Mouse (Mus musculus) embryonic stem cell, embryonic (primary cell): ENCODE data around the gene Lmo3.

Experiments used
- CTCF ChIA-PET, 4 experiments: fragments of 300-600 bp in 2 of 4; fragments of 350-600 bp in 2 of 4; sonication (Branson Sonifier 250); formaldehyde crosslinking; loops; one replicate each; lab custom pipeline; 2022; ENCODE audit warnings: inconsistent platforms in 2 of 4; lab: Charles Lee
- POLR2A ChIA-PET, 4 experiments: fragments of 300-600 bp in 2 of 4; fragments of 350-600 bp in 2 of 4; sonication (Branson Sonifier 250); formaldehyde crosslinking; loops; one replicate each; lab custom pipeline; 2022; ENCODE audit warnings: antibody characterized with exemption in 4 of 4, inconsistent platforms in 1 of 4; lab: Charles Lee

Lmo3 gene

GRCm38 (mm10) chr6:138581734-138582505 lies at the start of gene Lmo3:
TSS of gene Lmo3 (minus strand) at chr6:138581968.
- POLR2A ChIA-PET, result interaction anchor here in 1 of 4 experiments (0.6 to 0.8 kb wide), 2 partner anchors 26 to 842 kb away, joined by 3 read pairs; no protein-coding TSS in a partner anchor
- CTCF ChIA-PET, result no interaction called here

- ChIA-PET CTCF (no interaction called here), POLR2A (no interaction called here)
These were observed 39.0 kb upstream of the Lmo3 start for GRCm38 (mm10) chr6:138620786-138621185.

GRCm38 (mm10) chr6:138618396-138618795 lies 36.6 kb upstream of the Lmo3 start:
- CTCF ChIA-PET, result no interaction called here
- POLR2A ChIA-PET, result no interaction called here

- POLR2A ChIA-PET, result no interaction called here
- CTCF ChIA-PET, result interaction anchor here in 1 of 4 experiments (0.6 kb wide), 1 partner anchor 33 kb away, joined by 8 read pairs; no protein-coding TSS in a partner anchor
These were observed 15.2 kb upstream of the Lmo3 start for GRCm38 (mm10) chr6:138597016-138597415.

- ChIA-PET POLR2A (no interaction called here), CTCF (interaction anchor here in 1 of 4 experiments (0.6 kb wide), 2 partner anchors 34 to 515 kb away, joined by 3 to 8 read pairs; no protein-coding TSS in a partner anchor)
These were observed 14.4 kb upstream of the Lmo3 start for GRCm38 (mm10) chr6:138595991-138596698.

GRCm38 (mm10) chr6:138583314-138583713 lies 1.5 kb upstream of the Lmo3 start:
- ChIA-PET POLR2A (no interaction called here), CTCF (interaction anchor here in 1 of 4 experiments (0.6 kb wide), 1 partner anchor 82 kb away, joined by 3 read pairs; no protein-coding TSS in a partner anchor)

GRCm38 (mm10) chr6:138582506-138583000 lies 785 bp upstream of the Lmo3 start:
- ChIA-PET CTCF (no interaction called here), POLR2A (interaction anchor here in 1 of 4 experiments (0.6 to 0.8 kb wide), 2 partner anchors 26 to 842 kb away, joined by 3 read pairs; no protein-coding TSS in a partner anchor)

- ChIA-PET CTCF (no interaction called here), POLR2A (no interaction called here)
These were observed 1.2 kb downstream of the Lmo3 start for GRCm38 (mm10) chr6:138580491-138581076.

- CTCF ChIA-PET, result no interaction called here
These were observed 18.4 kb downstream of the Lmo3 start for GRCm38 (mm10) chr6:138563416-138563815.

GRCm38 (mm10) chr6:138552144-138552543 lies 29.6 kb downstream of the Lmo3 start:
- POLR2A ChIA-PET, result no interaction called here
- CTCF ChIA-PET, result interaction anchor here in 1 of 4 experiments (0.6 kb wide), 1 partner anchor 765 kb away, joined by 3 read pairs; no protein-coding TSS in a partner anchor

More at GRCm38 (mm10) chr6:138563416-138563815, 18.4 kb downstream of the Lmo3 start:
- POLR2A ChIA-PET, result no interaction called here

GRCm38 (mm10) chr6:138534879-138535278 lies 46.9 kb downstream of the Lmo3 start:
- ChIA-PET POLR2A (no interaction called here), CTCF (no interaction called here)

- POLR2A ChIA-PET, result interaction anchor here in 1 of 4 experiments (0.5 kb wide), 1 partner anchor 69 kb away, joined by 3 read pairs; no protein-coding TSS in a partner anchor
These were observed 75.1 kb downstream of the Lmo3 start for GRCm38 (mm10) chr6:138506642-138507041.

GRCm38 (mm10) chr6:138503946-138504345 lies 77.8 kb downstream of the Lmo3 start:
- CTCF ChIA-PET, result no interaction called here
- POLR2A ChIA-PET, result no interaction called here

More at GRCm38 (mm10) chr6:138506642-138507041, 75.1 kb downstream of the Lmo3 start:
- CTCF ChIA-PET, result no interaction called here

- POLR2A ChIA-PET, result no interaction called here
- CTCF ChIA-PET, result no interaction called here
These were observed 98.9 kb downstream of the Lmo3 start for GRCm38 (mm10) chr6:138482834-138483233.

GRCm38 (mm10) chr6:138477611-138478010 lies 104.2 kb downstream of the Lmo3 start:
- POLR2A ChIA-PET, result no interaction called here
- CTCF ChIA-PET, result interaction anchor here in 2 of 4 experiments (0.6 kb wide), 3 partner anchors 10 to 1338 kb away, joined by 3 to 4 read pairs (median 3); no protein-coding TSS in a partner anchor

- ChIA-PET POLR2A (no interaction called here), CTCF (no interaction called here)
These were observed 112.6 kb downstream of the Lmo3 start for GRCm38 (mm10) chr6:138469204-138469603.

GRCm38 (mm10) chr6:138444515-138445048 lies 137.2 kb downstream of the Lmo3 start:
- ChIA-PET CTCF (no interaction called here), POLR2A (no interaction called here)

GRCm38 (mm10) chr6:138437351-138437750 lies 144.4 kb downstream of the Lmo3 start:
- POLR2A ChIA-PET, result interaction anchor here in 1 of 4 experiments (0.6 kb wide), 1 partner anchor 69 kb away, joined by 3 read pairs; no protein-coding TSS in a partner anchor
- CTCF ChIA-PET, result no interaction called here

GRCm38 (mm10) chr6:138436813-138437212 lies 145.0 kb downstream of the Lmo3 start:
- ChIA-PET POLR2A (no interaction called here), CTCF (no interaction called here)
